Mouse (Mus musculus) liver, embryonic 14.5 days (tissue): ENCODE data around the gene Smtnl2. TPM values are rescaled to one million over a fixed set of nuclear protein-coding genes. Genes with fewer than 3 reads are reported as not detected.

Source experiments
- ATAC-seq: fragments of 200-750 bp; cut with Nextera tagmentation; 2 replicates; pipeline ENCODE4 v1.8.0; 2017; ENCODE audit warnings: moderate number of reproducible peaks, mild to moderate bottlenecking, moderate library complexity; ENCODE audit not compliant: insufficient read depth
- DNase-seq, 3 experiments: peaks; one replicate each; pipeline ENCODE4 v3.0.0-alpha.2; 2012 to 2013; ENCODE audit warnings: low read depth in 3 of 3, low spot score in 3 of 3
- H3K27ac ChIP-seq: fragments of 300-500 bp; sonication (generic); 2 replicates; pipeline ENCODE4 v1.5.1; 2014; ENCODE audit warnings: moderate library complexity, mild to moderate bottlenecking, control low read depth, inconsistent platforms
- H3K27me3 ChIP-seq: fragments of 300-500 bp; sonication (generic); 2 replicates; pipeline ENCODE4 v1.6.1; 2014; ENCODE audit warnings: mild to moderate bottlenecking, low read length, moderate library complexity; ENCODE audit not compliant: control insufficient read depth, insufficient read depth
- H3K36me3 ChIP-seq: fragments of 300-500 bp; sonication (generic); replicated peaks from 2 replicates; pipeline ENCODE4 v1.6.1; 2014; ENCODE audit warnings: low read depth; ENCODE audit not compliant: control insufficient read depth, insufficient read depth
- H3K4me1 ChIP-seq, 2 experiments: fragments of 200-500 bp in 1 of 2; fragments of 300-500 bp in 1 of 2; sonication (generic) in 1 of 2; replicated peaks; 2 replicates each; pipeline ENCODE4 v1.6.1; 2012 to 2014; ENCODE audit warnings: antibody characterized with exemption in 1 of 2, inconsistent platforms in 1 of 2, low read length in 1 of 2; ENCODE audit not compliant: control insufficient read depth in 2 of 2, insufficient read depth in 2 of 2
- H3K4me2 ChIP-seq: fragments of 300-500 bp; sonication (generic); 2 replicates; pipeline ENCODE4 v1.6.1; 2014; ENCODE audit warnings: low read depth, mild to moderate bottlenecking, control low read depth, moderate library complexity
- H3K4me3 ChIP-seq, 2 experiments: fragments of 200-500 bp in 1 of 2; fragments of 300-500 bp in 1 of 2; sonication (generic) in 1 of 2; 2 replicates each; pipeline ENCODE4 v1.5.1; 2012 to 2014; ENCODE audit warnings: low read depth in 2 of 2, low read length in 2 of 2, mild to moderate bottlenecking in 2 of 2, control low read depth in 1 of 2, inconsistent platforms in 1 of 2, moderate library complexity in 1 of 2; ENCODE audit not compliant: insufficient read depth in 1 of 2
- H3K9ac ChIP-seq: fragments of 300-500 bp; sonication (generic); replicated peaks from 2 replicates; pipeline ENCODE4 v1.6.1; 2014; ENCODE audit warnings: mild to moderate bottlenecking, control low read depth, moderate library complexity
- H3K9me3 ChIP-seq: fragments of 300-500 bp; sonication (generic); 2 replicates; pipeline ENCODE4 v1.6.1; 2016; ENCODE audit warnings: low read length, mixed read lengths; ENCODE audit not compliant: control insufficient read depth
- CTCF ChIP-seq: IDR thresholded peaks from 2 replicates; pipeline ENCODE4 v1.5.1; 2016; ENCODE audit warnings: antibody characterized with exemption, low read depth, control low read depth
- EP300 ChIP-seq: IDR thresholded peaks from 2 replicates; pipeline ENCODE4 v1.6.1; 2016; ENCODE audit warnings: antibody characterized with exemption, low read depth
- WGBS: fragments of 180-500 bp; shearing (Covaris S2); extraction: QIAGEN DNeasy Blood & Tissue Kit; methylation state at CpG from one replicate; pipeline ENCODE4 v1.1.7; 2014; ENCODE audit not compliant: insufficient replicate concordance; 5-methylcytosine and 5-hydroxymethylcytosine counted together
- polyA plus RNA-seq, 2 experiments: library from polyadenylated mRNA; depleted of rRNA in 1 of 2; stranded (reverse) in 1 of 2; unstranded in 1 of 2; fragments of >200 nt; fragmentation: Nextera tagmentation in 1 of 2; extraction: Ambion mirVana in 1 of 2; gene quantifications; 2 replicates each; pipeline versions ENCODE4 v1.2.1 to v1.2.3; 2012 to 2014

Smtnl2 gene
- polyA plus RNA-seq, 2 experiments = 0.86 to 1.3 TPM

DNA sequence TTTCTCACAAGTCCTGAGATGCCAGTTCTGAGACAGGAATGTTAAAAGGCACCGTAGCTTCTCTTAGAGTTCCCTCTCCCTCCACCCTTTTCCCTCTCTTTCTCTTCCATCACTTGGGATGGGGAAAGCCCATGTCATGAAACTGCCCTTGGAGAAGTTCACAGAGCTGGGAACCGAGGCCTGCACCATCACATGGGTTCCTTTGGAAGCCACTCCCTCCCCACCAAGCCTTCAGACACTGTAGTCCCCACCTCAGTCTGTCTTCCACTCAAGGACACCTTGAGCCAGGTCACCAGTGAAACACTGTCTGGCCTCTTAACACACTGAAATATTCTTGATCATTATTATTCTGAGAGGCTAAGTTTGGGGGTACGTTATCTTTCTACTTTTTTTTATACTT lies 58.3 kb downstream of the Smtnl2 start:
- WGBS = 57% methylated on average over 3 of the region's 3 CpGs

GRCm38 (mm10) chr11:72352272-72352671 lies 59.2 kb downstream of the Smtnl2 start:
- H3K4me1 ChIP-seq = no peaks in the 10 kb centered on the region
- no peak overlapping the region for H3K27ac ChIP-seq
- no peaks in the 10 kb centered on the region for H3K36me3 ChIP-seq
- TF ChIP-seq EP300 = no peak
- TF ChIP-seq CTCF = no peak
- H3K4me3 ChIP-seq = no peak overlapping the region
- H3K4me2 ChIP-seq = no peak overlapping the region
- H3K9me3 ChIP-seq = no peaks in the 10 kb centered on the region
- H3K27me3 ChIP-seq = no peaks in the 10 kb centered on the region
- 20% methylated on average over 1 of the region's 1 CpGs for WGBS
- no peak for DNase-seq
- no peak overlapping the region for H3K9ac ChIP-seq
- ATAC-seq = no peak

More for the DNA sequence above, 58.3 kb downstream of the Smtnl2 start:
- Histone ChIP-seq H3K4me3 (no peak overlapping the region), H3K27ac (no peak overlapping the region), H3K9me3 (no peaks in the 10 kb centered on the region), H3K4me1 (no peaks in the 10 kb centered on the region), H3K4me2 (no peak overlapping the region), H3K9ac (no peak overlapping the region), H3K27me3 (no peaks in the 10 kb centered on the region), H3K36me3 (no peaks in the 10 kb centered on the region)
- no peak for DNase-seq
- TF ChIP-seq EP300 (no peak), CTCF (no peak)
- ATAC-seq = no peak

DNA sequence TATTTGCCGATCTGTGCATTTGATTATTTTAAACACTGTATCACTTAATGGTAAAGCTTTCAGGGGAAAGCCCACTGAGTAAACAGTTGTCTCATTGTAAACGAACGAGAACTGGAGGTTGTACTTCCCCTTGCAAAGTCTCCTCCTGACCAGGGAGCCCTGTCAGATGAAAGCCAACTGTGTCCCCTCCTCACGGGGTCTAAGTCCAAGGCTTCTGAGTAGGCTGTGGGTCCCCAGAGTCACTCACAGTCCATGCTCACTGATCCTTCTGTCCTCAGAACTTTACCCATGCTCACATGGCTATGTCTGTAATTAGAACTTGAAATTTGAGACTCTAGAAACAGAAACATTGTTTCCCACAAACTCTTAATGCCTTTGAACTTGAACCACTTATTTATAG lies 61.9 kb downstream of the Smtnl2 start:
- H3K4me1 ChIP-seq = no peaks in the 10 kb centered on the region
- DNase-seq (no peak), ATAC-seq (no peak)
- H3K36me3 ChIP-seq = no peaks in the 10 kb centered on the region
- 37% methylated on average over 4 of the region's 4 CpGs for WGBS
- H3K9me3 ChIP-seq = no peaks in the 10 kb centered on the region
- H3K9ac ChIP-seq = no peak overlapping the region
- no peaks in the 10 kb centered on the region for H3K27me3 ChIP-seq
- H3K27ac ChIP-seq = no peak overlapping the region
- TF ChIP-seq EP300 (no peak), CTCF (no peak)
- H3K4me2 ChIP-seq = no peak overlapping the region
- H3K4me3 ChIP-seq = no peak overlapping the region

- Histone ChIP-seq H3K27ac (no peak overlapping the region), H3K9me3 (no peaks in the 10 kb centered on the region), H3K9ac (no peak overlapping the region), H3K4me2 (no peak overlapping the region), H3K4me3 (no peak overlapping the region), H3K36me3 (no peaks in the 10 kb centered on the region), H3K4me1 (no peaks in the 10 kb centered on the region), H3K27me3 (no peaks in the 10 kb centered on the region)
- TF ChIP-seq CTCF = no peak
- TF ChIP-seq EP300 = no peak
- WGBS = 46% methylated on average over 8 of the region's 8 CpGs
- DNase-seq (no peak), ATAC-seq (no peak)
Measured at GRCm38 (mm10) chr11:72349016-72349415, 62.5 kb downstream of the Smtnl2 start.

- DNase-seq (no peak), ATAC-seq (no peak)
- H3K27ac ChIP-seq = no peak overlapping the region
- H3K4me2 ChIP-seq = no peak overlapping the region
- H3K36me3 ChIP-seq = no peaks in the 10 kb centered on the region
- H3K4me3 ChIP-seq = no peak overlapping the region
- no peaks in the 10 kb centered on the region for H3K4me1 ChIP-seq
- no peaks in the 10 kb centered on the region for H3K27me3 ChIP-seq
- 37% methylated on average over 10 of the region's 10 CpGs for WGBS
- H3K9ac ChIP-seq = no peak overlapping the region
- TF ChIP-seq EP300 (no peak), CTCF (no peak)
- H3K9me3 ChIP-seq = no peaks in the 10 kb centered on the region
Measured at GRCm38 (mm10) chr11:72348563-72348962, 63.0 kb downstream of the Smtnl2 start.
